Mouse (Mus musculus) right cerebral cortex, adult 2 months (tissue): ENCODE data around the gene Hspa8.
"Not testable (repeated sequence)": the region's sequence is repeated elsewhere in the genome, so short reads cannot be mapped to it uniquely, and the experiment has no call there.

ENCODE experiments used
- DNase-seq, 2 experiments: peaks; one replicate each; pipeline ENCODE4 v3.0.0; 2021 to 2022; ENCODE audit warnings: low spot score in 2 of 2

Gene Hspa8

DNA sequence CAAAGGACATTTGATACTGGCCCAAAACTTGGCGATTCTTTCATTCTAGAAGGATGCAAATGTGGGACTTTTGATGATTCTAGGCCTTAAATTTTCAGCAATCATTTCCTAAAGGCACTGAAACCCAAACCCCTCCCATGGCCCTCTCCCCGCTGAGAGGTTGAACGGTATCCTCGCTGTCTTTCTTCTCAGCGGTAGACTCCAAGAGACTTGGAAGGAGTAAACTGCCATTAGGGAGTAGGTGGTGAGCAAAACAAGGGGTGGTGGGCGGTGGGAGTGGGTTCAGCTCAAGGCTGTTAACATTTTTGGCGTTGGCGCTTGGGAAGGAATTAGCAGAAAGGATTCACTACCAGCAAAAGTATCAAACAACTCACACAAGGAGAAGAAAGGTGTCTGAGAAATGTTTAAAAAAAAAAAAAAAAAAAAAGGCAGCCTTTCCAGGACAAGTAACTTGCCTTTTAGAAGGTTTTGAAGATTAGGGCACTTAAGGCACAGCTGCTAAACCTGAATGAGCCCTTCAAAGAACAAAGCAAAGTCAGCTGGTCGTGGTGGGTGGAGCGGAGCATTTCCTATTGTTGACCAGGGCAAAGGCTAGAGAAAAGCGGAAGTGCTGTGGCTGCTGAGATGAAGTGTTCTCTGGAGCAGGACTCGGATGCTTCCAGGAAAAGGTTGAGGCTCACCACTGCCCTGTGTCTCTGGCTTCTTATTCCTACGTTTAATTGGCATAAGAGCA lies 17.0 kb upstream of the Hspa8 start:
- peak; percentile 41 to 48 for DNase-seq

DNA sequence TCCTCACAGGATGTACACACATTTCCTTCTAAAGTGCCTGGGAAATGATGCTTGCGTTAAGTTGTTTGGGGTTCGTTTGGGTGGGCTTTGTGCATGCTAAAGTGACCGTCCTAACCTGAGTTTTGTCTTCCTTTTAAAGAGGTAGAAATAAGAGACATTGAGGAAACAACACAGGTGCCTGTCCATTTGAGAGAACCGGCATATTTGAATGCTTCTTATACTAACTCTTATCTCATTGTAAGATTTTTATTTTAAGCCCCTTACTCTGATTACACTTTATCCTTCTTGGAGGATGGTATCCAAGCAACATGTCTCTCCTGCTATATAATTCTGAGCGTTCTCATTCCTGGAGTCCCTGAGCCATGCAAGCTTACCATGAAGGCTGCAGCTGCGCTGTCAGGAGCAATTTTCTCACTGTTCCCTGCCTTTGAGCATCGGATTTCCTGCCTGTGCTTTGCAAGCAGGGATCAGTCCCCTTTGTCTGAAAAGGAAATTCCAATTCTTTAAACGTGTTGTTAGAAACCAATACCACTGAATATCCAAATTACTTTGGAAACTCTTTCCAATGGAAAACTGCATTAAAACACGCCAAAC lies 16.3 kb upstream of the Hspa8 start:
- no peak for DNase-seq

GRCm38 (mm10) chr9:40785452-40785851 lies 15.3 kb upstream of the Hspa8 start:
- no peak for DNase-seq

- not testable (repeated sequence) for DNase-seq
These were observed 14.0 kb upstream of the Hspa8 start for GRCm38 (mm10) chr9:40786820-40787219.

DNA sequence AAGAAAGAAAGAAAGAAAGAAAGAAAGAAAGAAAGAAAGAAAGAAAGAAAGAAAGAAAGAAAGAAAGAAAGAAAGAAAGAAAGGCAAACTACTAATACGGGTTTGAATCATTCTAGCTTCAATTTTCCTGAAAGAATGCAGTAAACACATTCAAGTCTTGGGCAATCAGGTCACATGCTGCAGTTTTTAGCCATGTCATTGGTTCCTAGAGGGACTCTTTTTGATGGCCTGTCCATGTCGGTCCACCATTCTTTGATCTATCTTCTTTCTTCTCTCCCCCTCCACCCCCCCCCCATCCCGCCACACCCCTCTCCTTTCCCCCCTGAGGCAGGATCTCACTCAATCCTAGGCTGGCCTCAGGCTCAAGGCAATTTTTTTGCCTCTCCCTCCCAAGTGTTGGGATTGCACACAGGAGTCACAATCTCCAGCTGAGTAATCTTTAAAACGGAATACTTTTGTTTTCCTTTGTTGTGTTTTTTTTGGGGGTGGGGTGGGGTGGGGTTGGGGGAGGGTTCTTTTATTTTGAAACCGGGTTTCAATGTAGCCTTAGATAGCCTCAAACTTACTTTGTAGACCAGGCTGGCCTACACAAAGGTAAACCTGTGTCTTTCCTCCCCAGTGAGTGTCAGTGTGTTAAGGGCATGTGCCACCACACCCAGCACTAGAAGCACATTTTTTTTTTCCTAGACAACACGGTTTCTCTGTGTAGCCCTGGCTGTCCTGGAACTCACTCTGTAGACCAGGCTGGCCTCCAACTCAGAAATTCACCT lies 8.7 kb upstream of the Hspa8 start:
- DNase-seq = no peak

GRCm38 (mm10) chr9:40793581-40793980 lies 7.2 kb upstream of the Hspa8 start:
- no peak for DNase-seq

DNA sequence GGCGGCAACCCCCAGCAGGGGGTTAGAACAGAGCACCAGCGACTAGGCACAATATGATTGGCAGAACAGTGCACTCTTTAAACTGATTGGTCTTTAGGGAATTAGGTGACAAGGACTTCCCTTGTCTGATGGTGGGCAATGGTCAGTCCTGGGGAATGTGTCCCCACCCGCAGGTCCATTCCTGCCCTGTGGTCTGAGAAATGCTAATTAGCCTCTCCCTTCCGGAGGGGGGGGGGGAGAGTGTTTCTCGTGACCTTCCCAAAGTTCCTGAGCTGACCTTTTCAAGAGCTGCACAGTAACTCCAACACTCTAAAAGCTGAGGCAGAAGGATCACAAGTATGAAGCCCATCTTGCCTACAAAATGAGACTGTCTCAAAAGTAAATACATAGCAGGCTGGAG lies 6.5 kb upstream of the Hspa8 start:
- no peak for DNase-seq

DNA sequence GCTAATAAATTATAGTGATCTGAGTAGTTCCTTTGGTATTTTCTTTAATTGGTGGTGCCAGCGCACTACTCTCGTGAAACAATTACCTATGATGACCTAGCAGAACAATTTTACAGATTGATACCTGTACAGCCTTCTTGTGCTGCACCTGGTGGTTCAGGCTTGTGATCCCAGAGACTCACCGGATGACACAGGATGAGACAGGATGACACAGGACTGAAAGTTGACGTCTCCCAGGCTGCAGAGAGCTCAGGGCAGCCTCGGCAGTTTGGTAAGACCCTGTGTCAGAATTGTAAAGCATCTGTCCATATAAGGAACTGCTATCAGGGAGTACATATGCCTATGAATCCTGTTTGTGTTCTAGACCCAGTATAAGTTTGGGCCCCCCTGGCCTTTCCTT lies 5.9 kb upstream of the Hspa8 start:
- DNase-seq = no peak

GRCm38 (mm10) chr9:40795562-40795961 lies 5.2 kb upstream of the Hspa8 start:
- no peak for DNase-seq

- no peak for DNase-seq
These were observed 4.7 kb upstream of the Hspa8 start for GRCm38 (mm10) chr9:40796054-40796453.

DNA sequence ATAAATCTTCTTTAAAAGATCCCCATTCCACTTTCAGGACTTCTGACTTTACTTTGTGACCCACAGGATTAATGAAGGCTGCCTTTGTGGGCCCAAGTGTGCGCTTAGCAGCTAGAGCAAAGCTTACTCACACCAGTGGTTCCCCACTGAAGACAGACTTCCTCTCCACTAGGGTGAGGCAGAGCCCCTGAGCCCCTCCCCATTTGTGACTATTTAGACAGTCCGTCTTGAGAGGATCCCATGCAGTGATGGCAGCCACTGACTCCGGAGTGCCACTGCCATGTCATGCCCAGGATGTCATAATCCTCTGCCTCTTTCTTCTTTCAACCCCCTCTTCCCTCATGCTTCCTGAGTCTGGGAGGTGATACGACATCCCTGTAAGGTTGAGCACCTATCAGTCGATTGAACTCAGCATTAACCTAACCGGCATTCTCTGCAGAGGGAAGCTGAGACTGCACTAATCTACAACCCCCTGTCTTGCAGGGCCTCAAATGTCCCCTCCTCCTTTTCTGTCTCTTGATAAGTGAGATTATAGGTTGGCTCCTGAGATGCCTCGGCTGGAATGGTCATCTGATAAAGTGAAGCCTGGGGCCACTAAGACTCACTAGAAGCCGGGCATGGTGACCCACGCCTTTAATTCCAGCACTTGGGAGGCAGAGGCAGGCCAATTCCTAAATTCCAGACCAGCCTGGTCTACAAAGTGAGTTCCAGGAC lies 2.4 kb upstream of the Hspa8 start:
- no peak for DNase-seq

GRCm38 (mm10) chr9:40799112-40799511 lies 1.7 kb upstream of the Hspa8 start:
- DNase-seq = no peak

DNA sequence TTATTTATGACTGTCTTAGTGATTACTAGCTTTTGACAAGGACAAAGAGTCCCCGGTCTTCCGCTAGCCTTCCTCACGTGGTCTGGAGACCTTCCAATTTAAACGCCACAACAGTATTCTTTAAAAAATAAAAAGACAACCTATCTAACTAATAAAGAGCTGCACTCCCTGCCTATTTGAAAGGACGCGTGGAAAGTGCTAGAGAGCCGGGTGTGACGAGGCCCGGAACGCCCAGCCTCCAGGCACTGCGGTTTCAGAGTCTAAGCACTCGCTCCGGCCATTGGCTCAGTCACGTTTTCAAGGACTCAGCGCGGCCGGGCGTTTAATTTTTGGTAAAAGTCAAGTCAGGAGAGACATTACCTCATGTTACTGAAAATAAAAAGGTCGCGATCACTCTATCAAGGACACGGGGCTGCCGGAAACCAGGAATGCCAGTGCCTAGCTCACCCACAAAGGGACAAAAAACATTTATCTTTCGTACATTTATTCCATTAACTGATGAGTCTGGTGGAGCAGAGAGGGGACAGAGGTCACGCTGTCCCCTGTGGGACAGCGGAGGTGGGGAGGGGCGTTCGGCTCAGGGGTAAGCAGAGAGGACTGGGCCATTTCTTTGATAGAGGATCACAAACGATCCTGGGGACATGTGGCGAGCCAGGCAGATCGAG lies 815 bp upstream of the Hspa8 start:
- peak; percentile 64 to 67 for DNase-seq

- DNase-seq = peak in 1 of 2 experiments; percentile 51
These were observed 1.1 kb downstream of the Hspa8 start for GRCm38 (mm10) chr9:40801614-40802532.

GRCm38 (mm10) chr9:40802533-40802875 lies 1.7 kb downstream of the Hspa8 start:
- not testable (repeated sequence) for DNase-seq

- not testable (repeated sequence) for DNase-seq
These were observed 3.8 kb downstream of the Hspa8 start for GRCm38 (mm10) chr9:40804576-40804975.

GRCm38 (mm10) chr9:40805263-40805662 lies 4.5 kb downstream of the Hspa8 start:
- peak; percentile 69 to 74 for DNase-seq

DNA sequence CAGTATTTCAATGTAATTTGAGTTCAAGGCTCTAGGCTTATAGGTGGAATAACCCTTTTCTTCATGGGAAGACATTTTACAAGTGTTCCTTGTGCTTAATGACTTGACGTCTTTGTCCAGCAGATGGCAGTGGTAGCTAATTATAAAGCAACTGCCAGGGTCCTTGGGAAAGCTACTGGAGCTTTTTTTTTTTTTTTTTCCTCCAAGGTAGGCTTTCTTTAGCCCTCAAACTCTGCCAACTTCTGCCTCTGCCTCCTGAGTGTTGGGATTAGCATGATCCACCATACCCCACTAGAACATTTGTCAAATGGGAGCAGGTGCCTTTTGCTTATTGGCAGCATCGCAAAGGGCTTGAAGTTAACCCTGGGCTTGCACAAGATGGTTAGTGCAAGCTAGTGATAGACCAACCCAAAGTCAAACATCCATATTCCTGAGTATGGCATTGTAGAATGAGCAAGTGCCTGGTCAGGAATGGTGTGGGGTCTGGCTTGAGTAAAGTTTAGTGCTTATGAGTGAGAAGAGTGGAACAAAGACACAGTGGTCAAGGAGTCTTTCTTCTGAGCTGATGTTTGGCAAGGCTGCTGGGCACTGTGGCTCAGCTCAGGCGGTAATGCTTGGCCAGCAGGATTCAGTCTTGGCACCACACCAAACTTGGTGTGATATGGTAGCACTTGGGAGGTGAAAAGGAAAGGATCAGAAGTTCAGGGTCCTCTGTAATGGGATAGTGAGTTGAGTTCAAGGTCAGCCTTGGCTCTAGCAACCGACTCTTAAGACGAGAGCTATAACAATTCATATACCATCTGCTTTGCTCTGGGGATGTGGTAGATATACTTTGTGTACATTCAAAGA lies 5.9 kb downstream of the Hspa8 start:
- DNase-seq = no peak

- DNase-seq = peak in 1 of 2 experiments; percentile 47
These were observed 6.6 kb downstream of the Hspa8 start for GRCm38 (mm10) chr9:40807289-40807920.
